Mouse (Mus musculus): ENCODE results near the gene Pkp1.

DNA sequence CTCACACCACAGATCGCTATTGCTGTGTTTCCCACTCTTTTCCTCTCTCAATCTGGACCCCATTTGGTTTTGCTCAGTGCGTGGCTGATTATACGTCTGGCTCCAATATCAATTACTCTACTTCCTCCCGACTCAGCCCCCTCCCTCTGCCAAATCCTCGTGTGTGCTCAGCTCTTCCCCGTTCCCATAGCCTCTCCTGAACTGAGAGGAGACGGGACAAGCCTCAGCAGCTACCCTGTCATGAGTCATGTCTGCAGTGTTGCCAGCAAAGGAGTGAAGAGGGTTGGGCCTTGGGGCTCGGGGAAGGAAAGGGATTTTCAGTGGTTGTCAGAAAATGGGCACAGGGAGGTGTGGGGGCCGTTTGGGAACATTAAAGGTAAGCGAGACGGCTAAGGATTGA is 12.3 kb downstream of the Pkp1 start:
- TF ChIP-seq POLR2A (IDR thresholded peaks at IDR 0.05; ENCODE audit: borderline replicate concordance, control insufficient read depth, low read depth, low read length) (no peak), CTCF (IDR thresholded peaks at IDR 0.05; ENCODE audit: control insufficient read depth, insufficient read depth, low read length) (no peak)
